Mouse (Mus musculus) neural tube, embryonic 11.5 days (tissue): ENCODE measurements at regions not wholly inside any gene's neighbourhood (a gene's known extent, or its start where the extent isn't known, plus 50 kb on each side); places are given as distances from the start of the nearest gene placed in this dataset.

ENCODE experiments used
- ATAC-seq: fragments of 200-750 bp; cut with Nextera tagmentation; 2 replicates; pipeline ENCODE4 v1.8.0; 2017; ENCODE audit warnings: moderate number of reproducible peaks, mild to moderate bottlenecking, moderate TSS enrichment, moderate library complexity; ENCODE audit not compliant: insufficient read depth, low FRiP score, low TSS enrichment
- DNase-seq: peaks from one replicate; pipeline ENCODE4 v3.0.0-alpha.2; 2015; ENCODE audit warnings: low spot score
- H3K27ac ChIP-seq: fragments of 300-500 bp; sonication (generic); 2 replicates; pipeline ENCODE4 v1.5.1; 2014; ENCODE audit warnings: low read depth, mild to moderate bottlenecking, low read length
- H3K27me3 ChIP-seq: fragments of 300-500 bp; sonication (generic); 2 replicates; pipeline ENCODE4 v1.6.1; 2014; ENCODE audit warnings: mild to moderate bottlenecking, low read length, mixed read lengths; ENCODE audit not compliant: control insufficient read depth, insufficient read depth
- H3K36me3 ChIP-seq: fragments of 300-500 bp; sonication (generic); 2 replicates; pipeline ENCODE4 v1.6.1; 2014; ENCODE audit warnings: mild to moderate bottlenecking, low read length, moderate library complexity, mixed read lengths; ENCODE audit not compliant: control insufficient read depth, insufficient read depth
- H3K4me1 ChIP-seq: fragments of 300-500 bp; sonication (generic); 2 replicates; pipeline ENCODE4 v1.6.1; 2014; ENCODE audit warnings: low read length, mixed read lengths; ENCODE audit not compliant: control insufficient read depth, insufficient read depth
- H3K4me2 ChIP-seq: fragments of 300-500 bp; sonication (generic); 2 replicates; pipeline ENCODE4 v1.6.1; 2014; ENCODE audit warnings: low read depth, mild to moderate bottlenecking, moderate library complexity
- H3K4me3 ChIP-seq: fragments of 300-500 bp; sonication (generic); 2 replicates; pipeline ENCODE4 v1.5.1; 2014; ENCODE audit warnings: low read depth, low read length
- H3K9ac ChIP-seq: fragments of 300-500 bp; sonication (generic); 2 replicates; pipeline ENCODE4 v1.6.1; 2014; ENCODE audit warnings: mild to moderate bottlenecking, low read length
- H3K9me3 ChIP-seq: fragments of 300-500 bp; sonication (generic); 2 replicates; pipeline ENCODE4 v1.6.1; 2016; ENCODE audit warnings: low read length; ENCODE audit not compliant: control insufficient read depth
- WGBS: fragments of 180-500 bp; shearing (Covaris S2); extraction: QIAGEN DNeasy Blood & Tissue Kit; methylation state at CpG from one replicate; pipeline ENCODE4 v1.1.7; 2014; 5-methylcytosine and 5-hydroxymethylcytosine counted together

DNA sequence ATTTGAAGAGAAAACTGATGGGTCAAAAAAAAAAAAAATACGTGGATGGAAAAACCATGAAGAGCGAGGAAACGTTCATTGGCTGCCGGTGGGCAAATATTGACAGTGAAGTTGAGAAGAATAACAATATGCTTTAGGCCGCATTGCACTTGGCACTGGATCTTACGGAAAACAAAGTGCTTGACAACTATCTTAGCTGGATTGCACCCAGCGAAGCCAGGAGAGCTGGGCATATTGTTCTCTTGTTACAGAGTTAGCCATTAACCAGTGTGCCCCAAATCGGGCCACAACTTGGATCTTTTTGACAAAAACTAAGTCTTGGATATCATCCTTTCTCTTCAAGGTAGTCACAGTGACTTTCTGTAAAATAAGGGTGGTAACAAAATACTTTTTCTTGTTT, 143.3 kb downstream of the Ogfrl1 start:
- Histone ChIP-seq H3K36me3 (no peaks in the 10 kb centered on the region), H3K9ac (no peak overlapping the region), H3K4me3 (no peak overlapping the region), H3K4me2 (no peak overlapping the region), H3K27me3 (no peaks in the 10 kb centered on the region), H3K9me3 (no peaks in the 10 kb centered on the region), H3K27ac (no peak overlapping the region), H3K4me1 (no peaks in the 10 kb centered on the region; the same call in 1 of the 2 replicates)
- WGBS: 79% methylated on average over 8 of the region's 8 CpGs
- DNase-seq (no peak), ATAC-seq (no peak)

- ATAC-seq: no peak
- H3K27me3 ChIP-seq: no peaks in the 10 kb centered on the region
Measured at GRCm38 (mm10) chr1:23231522-23231921, 129.5 kb upstream of the 4933415F23Rik start.

GRCm38 (mm10) chr1:23228478-23228877, 126.4 kb upstream of the 4933415F23Rik start:
- no peak for ATAC-seq
- H3K27me3 ChIP-seq: no peaks in the 10 kb centered on the region
- H3K9me3 ChIP-seq: no peaks in the 10 kb centered on the region
- H3K9ac ChIP-seq: no peak overlapping the region
- no peak for DNase-seq
- H3K27ac ChIP-seq: no peak overlapping the region
- no peaks in the 10 kb centered on the region for H3K4me1 ChIP-seq
- 83% methylated on average over 6 of the region's 6 CpGs for WGBS
- no peaks in the 10 kb centered on the region for H3K36me3 ChIP-seq
- H3K4me2 ChIP-seq: no peak overlapping the region
- no peak overlapping the region for H3K4me3 ChIP-seq

More at GRCm38 (mm10) chr1:23231522-23231921, 129.5 kb upstream of the 4933415F23Rik start:
- H3K9me3 ChIP-seq: no peaks in the 10 kb centered on the region
- WGBS: 12% methylated on average over 1 of the region's 1 CpGs
- no peak overlapping the region for H3K9ac ChIP-seq
- H3K4me3 ChIP-seq: no peak overlapping the region
- no peaks in the 10 kb centered on the region for H3K36me3 ChIP-seq
- DNase-seq: no peak
- H3K27ac ChIP-seq: no peak overlapping the region
- no peak overlapping the region for H3K4me2 ChIP-seq
- no peaks in the 10 kb centered on the region for H3K4me1 ChIP-seq

- WGBS: 76% methylated on average over 13 of the region's 13 CpGs
- H3K36me3 ChIP-seq: no peaks in the 10 kb centered on the region
- H3K4me1 ChIP-seq: no peaks in the 10 kb centered on the region
- H3K4me2 ChIP-seq: no peak overlapping the region
- H3K27ac ChIP-seq: no peak overlapping the region
- ATAC-seq: no peak
- H3K4me3 ChIP-seq: no peak overlapping the region
- H3K9me3 ChIP-seq: no peaks in the 10 kb centered on the region
- H3K27me3 ChIP-seq: no peaks in the 10 kb centered on the region
- H3K9ac ChIP-seq: no peak overlapping the region
- DNase-seq: no peak
Measured at GRCm38 (mm10) chr1:23214462-23215158, 112.6 kb upstream of the 4933415F23Rik start.

GRCm38 (mm10) chr1:23207843-23208242, 105.8 kb upstream of the 4933415F23Rik start:
- no peaks in the 10 kb centered on the region for H3K27me3 ChIP-seq
- DNase-seq: no peak
- H3K27ac ChIP-seq: no peak overlapping the region
- no peak overlapping the region for H3K4me2 ChIP-seq
- H3K9ac ChIP-seq: no peak overlapping the region
- 89% methylated on average over 1 of the region's 1 CpGs for WGBS
- no peak for ATAC-seq
- no peaks in the 10 kb centered on the region for H3K9me3 ChIP-seq
- H3K4me3 ChIP-seq: no peak overlapping the region
- H3K4me1 ChIP-seq: no peaks in the 10 kb centered on the region
- no peaks in the 10 kb centered on the region for H3K36me3 ChIP-seq

- Histone ChIP-seq H3K9ac (no peak overlapping the region), H3K4me1 (no peaks in the 10 kb centered on the region), H3K27me3 (no peaks in the 10 kb centered on the region), H3K4me2 (no peak overlapping the region), H3K27ac (no peak overlapping the region), H3K36me3 (no peaks in the 10 kb centered on the region), H3K9me3 (no peaks in the 10 kb centered on the region), H3K4me3 (no peak overlapping the region)
- DNase-seq (no peak), ATAC-seq (no peak)
- WGBS: 74% methylated on average over 4 of the region's 4 CpGs
Measured at GRCm38 (mm10) chr1:23207024-23207423, 105.0 kb upstream of the 4933415F23Rik start.

GRCm38 (mm10) chr1:23202511-23203435, 100.7 kb upstream of the 4933415F23Rik start:
- WGBS: 66% methylated on average over 5 of the region's 5 CpGs
- H3K27me3 ChIP-seq: no peaks in the 10 kb centered on the region
- H3K4me3 ChIP-seq: no peak overlapping the region
- no peak overlapping the region for H3K27ac ChIP-seq
- H3K4me1 ChIP-seq: no peaks in the 10 kb centered on the region
- DNase-seq (no peak), ATAC-seq (0 out of 2 replicates have a peak, but pooled peaks have one; percentile 35)
- no peaks in the 10 kb centered on the region for H3K9me3 ChIP-seq
- no peak overlapping the region for H3K9ac ChIP-seq
- H3K4me2 ChIP-seq: no peak overlapping the region
- no peaks in the 10 kb centered on the region for H3K36me3 ChIP-seq

DNA sequence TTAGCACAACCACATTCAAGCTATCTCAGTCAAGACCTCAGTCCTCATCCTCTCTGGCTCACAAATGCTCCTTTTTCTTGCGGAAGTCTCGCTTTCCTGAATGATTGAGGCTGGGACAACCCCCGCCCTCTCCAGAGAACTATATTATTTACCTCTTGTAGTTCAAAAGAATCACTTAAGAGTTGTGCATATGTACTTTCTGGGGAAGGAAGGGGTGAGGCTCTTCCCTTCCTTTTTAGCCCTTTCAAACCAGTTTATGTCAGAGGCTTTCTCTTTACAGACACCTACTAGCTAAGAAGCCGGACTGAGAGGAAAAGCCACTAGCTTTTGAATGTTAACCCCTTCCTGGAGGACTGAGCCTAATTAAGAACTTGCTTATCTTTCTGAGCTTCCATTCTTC, 98.4 kb upstream of the 4933415F23Rik start:
- Histone ChIP-seq H3K4me3 (no peak overlapping the region), H3K9ac (no peak overlapping the region), H3K27me3 (no peaks in the 10 kb centered on the region), H3K4me1 (no peaks in the 10 kb centered on the region), H3K9me3 (no peaks in the 10 kb centered on the region), H3K4me2 (no peak overlapping the region), H3K27ac (no peak overlapping the region), H3K36me3 (no peaks in the 10 kb centered on the region)
- WGBS: 73% methylated on average over 4 of the region's 4 CpGs
- no peak for DNase-seq
- no peak for ATAC-seq
